Mouse (Mus musculus) kidney, postnatal 10 days (tissue): ENCODE data around the gene Eef1e1.
A peak's percentile ranks its signal among the peaks of the same experiment; 100 is the strongest.
"Not testable (repeated sequence)": the region's sequence is repeated elsewhere in the genome, so short reads cannot be mapped to it uniquely, and the experiment has no call there.

Source experiments
- DNase-seq: peaks from one replicate; pipeline ENCODE4 v3.0.0; 2021; ENCODE audit warnings: mixed read lengths

Eef1e1 gene

GRCm38 (mm10) chr13:38623296-38623695 lies 35.6 kb downstream of the Eef1e1 start:
- DNase-seq, result no peak

- DNase-seq, result not testable (repeated sequence)
These were observed 40.7 kb downstream of the Eef1e1 start for GRCm38 (mm10) chr13:38618001-38618630.

- DNase-seq, result peak; percentile 41
These were observed 42.0 kb downstream of the Eef1e1 start for GRCm38 (mm10) chr13:38616887-38617286.

GRCm38 (mm10) chr13:38615656-38616055 lies 43.2 kb downstream of the Eef1e1 start:
- DNase-seq, result no peak

GRCm38 (mm10) chr13:38614298-38614697 lies 44.6 kb downstream of the Eef1e1 start:
- DNase-seq, result no peak

GRCm38 (mm10) chr13:38613583-38613982 lies 45.3 kb downstream of the Eef1e1 start:
- DNase-seq, result no peak

- no peak for DNase-seq
These were observed 46.2 kb downstream of the Eef1e1 start for GRCm38 (mm10) chr13:38612608-38613007.

- DNase-seq, result no peak
These were observed 46.7 kb downstream of the Eef1e1 start for GRCm38 (mm10) chr13:38612179-38612578.

- DNase-seq, result peak; percentile 71
These were observed 48.5 kb downstream of the Eef1e1 start for GRCm38 (mm10) chr13:38610336-38610735.

GRCm38 (mm10) chr13:38607130-38607529 lies 51.7 kb downstream of the Eef1e1 start:
- DNase-seq, result no peak

- DNase-seq, result no peak
These were observed 53.5 kb downstream of the Eef1e1 start for GRCm38 (mm10) chr13:38605353-38605752.

- DNase-seq, result no peak
These were observed 55.9 kb downstream of the Eef1e1 start for GRCm38 (mm10) chr13:38602966-38603365.

GRCm38 (mm10) chr13:38602243-38602832 lies 56.5 kb downstream of the Eef1e1 start:
- no peak for DNase-seq

- no peak for DNase-seq
These were observed 58.0 kb downstream of the Eef1e1 start for GRCm38 (mm10) chr13:38600811-38601210.

- DNase-seq, result no peak
These were observed 61.8 kb downstream of the Eef1e1 start for GRCm38 (mm10) chr13:38597076-38597475.

GRCm38 (mm10) chr13:38596461-38596860 lies 62.4 kb downstream of the Eef1e1 start:
- no peak for DNase-seq
